Mouse (Mus musculus) adrenal gland, postnatal 4 days (tissue): ENCODE data around the gene Olfr1443. TPM values are rescaled to one million over a fixed set of nuclear protein-coding genes. Genes with fewer than 3 reads are reported as not detected.

ENCODE experiments used
- DNase-seq, 2 experiments: peaks; one replicate each; pipeline ENCODE4 v3.0.0; 2021 to 2022; ENCODE audit warnings: low spot score in 2 of 2, mixed read lengths in 2 of 2
- total RNA-seq, 2 experiments: library from RNA; stranded (reverse); gene quantifications; 2 replicates each; pipeline ENCODE4 v1.2.3; 2021

Gene Olfr1443
- total RNA-seq, 2 experiments from 2014 or later = not detected

DNA sequence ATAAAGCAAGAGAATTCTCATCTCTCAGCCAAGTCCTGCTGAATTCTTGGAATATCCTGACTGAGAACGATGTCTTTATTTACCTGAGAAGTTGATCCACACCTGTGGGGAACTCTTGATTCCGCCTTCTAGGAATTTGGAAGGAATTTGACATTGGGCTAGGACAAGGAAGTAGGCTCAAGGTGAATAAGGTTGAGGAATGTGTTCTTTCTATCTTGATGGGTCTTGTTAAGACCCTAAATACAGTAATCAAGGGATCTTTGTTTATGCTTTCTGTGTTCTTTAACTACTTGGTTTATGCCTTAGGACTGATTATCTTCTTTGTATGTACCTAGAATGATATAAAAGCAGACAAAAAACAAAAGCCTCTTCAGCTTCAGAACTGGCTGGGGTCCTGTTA lies 54.0 kb downstream of the Olfr1443 start:
- DNase-seq = no peak

Other genes starting within 250 kb of the Olfr1443 start
- gene Mpeg1, start 217.3 kb upstream of the Olfr1443 start, total RNA-seq = 10 to 100 TPM; 22.3 to 23.5 TPM
- 10 to 100 TPM; 32.1 to 33.4 TPM for gene Dtx4, start 176.7 kb upstream of the Olfr1443 start, total RNA-seq
- 10 to 100 TPM; 13.3 to 16.9 TPM for gene Fam111a, start 132.4 kb upstream of the Olfr1443 start, total RNA-seq
- 10 to 100 TPM in 1 of 2 experiments, under 1 TPM in 1; 0.31 to 14.1 TPM for gene Gm4952, start 78.1 kb upstream of the Olfr1443 start, total RNA-seq
- gene Glyat, start 44.8 kb upstream of the Olfr1443 start, total RNA-seq = 1 to 10 TPM; 1.7 to 6.2 TPM
- gene Olfr1442, start 7.7 kb upstream of the Olfr1443 start, total RNA-seq = not detected
- gene Keg1, start 17.7 kb downstream of the Olfr1443 start, total RNA-seq = 10 to 100 TPM in 1 of 2 experiments, 1 to 10 TPM in 1; 2.1 to 11.5 TPM
- gene Cntf, start 87.5 kb downstream of the Olfr1443 start, total RNA-seq = 1 to 10 TPM; 4.4 to 4.5 TPM
- gene Zfp91, start 118.0 kb downstream of the Olfr1443 start, total RNA-seq = 10 to 100 TPM; 88.5 to 90.4 TPM
- gene Lpxn, start 118.1 kb downstream of the Olfr1443 start, total RNA-seq = 1 to 10 TPM; 1.7 to 2.1 TPM
- gene Gm5244, start 168.6 kb downstream of the Olfr1443 start, total RNA-seq = not detected
- gene Olfr1444, start 179.2 kb downstream of the Olfr1443 start, total RNA-seq = not detected
- gene Olfr1445, start 205.7 kb downstream of the Olfr1443 start, total RNA-seq = not detected
- not detected for gene Olfr1446, start 215.4 kb downstream of the Olfr1443 start, total RNA-seq
- gene Olfr1447, start 225.6 kb downstream of the Olfr1443 start, total RNA-seq = not detected
- gene Olfr1448, start 246.3 kb downstream of the Olfr1443 start, total RNA-seq = not detected